In the genomic region with DNA sequence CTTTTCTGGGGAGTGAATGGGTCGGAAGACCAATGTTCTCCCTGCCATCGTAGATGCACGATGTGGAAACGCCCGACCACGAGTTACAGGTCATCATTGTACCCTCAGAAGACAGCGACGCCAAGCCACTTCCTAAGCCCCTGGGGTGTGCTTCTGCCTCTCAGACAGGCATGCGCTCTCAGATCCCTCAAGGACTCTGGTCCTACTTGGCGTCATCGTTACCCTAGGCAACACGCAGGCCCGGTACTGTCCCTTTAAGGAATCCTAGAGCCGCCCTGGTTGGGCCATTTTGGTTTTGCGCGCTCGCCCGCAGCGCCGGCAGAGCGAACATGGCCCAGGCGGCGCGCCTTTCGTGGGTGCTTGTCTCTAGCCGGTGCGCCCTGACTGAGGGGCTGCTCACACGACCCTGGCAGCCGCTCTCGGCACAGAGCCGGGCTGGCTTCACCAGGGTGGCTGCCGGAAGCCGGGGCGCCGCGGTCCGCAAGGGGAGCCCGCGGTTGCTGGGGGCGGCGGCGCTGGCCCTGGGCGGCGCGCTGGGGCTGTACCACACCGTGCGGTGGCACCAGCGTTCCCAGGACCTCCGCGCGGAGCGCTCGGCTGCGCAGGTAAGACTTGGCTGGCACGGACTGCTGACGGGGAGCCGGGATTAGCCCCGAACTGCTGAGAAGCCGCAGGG, we compare ENCODE assay signal across 8 mouse cellular contexts. TPM values are rescaled to one million over a fixed set of nuclear protein-coding genes. Genes with fewer than 3 reads are reported as not detected.
DNase-seq lines count a peak whose midpoint lies in the region; ATAC-seq and TF ChIP-seq lines count a peak whose summit lies in the region.

No protein-coding gene starts in this region.

- H3K4me1 ChIP-seq in hindbrain, embryonic 11.5 days (replicated peaks; ENCODE audit: control insufficient read depth, insufficient read depth, low read length) = peaks cover 4% of the 10 kb centered on the region; the same call in 1 of the 2 replicates
- H3K4me1 ChIP-seq in lung, embryonic 16.5 days (replicated peaks; ENCODE audit: control insufficient read depth, insufficient read depth, low read length) = peaks cover 13% of the 10 kb centered on the region
- peaks cover 15% of the 10 kb centered on the region for H3K4me1 ChIP-seq in thymus, adult 2 months (replicated peaks; ENCODE audit: control insufficient read depth, insufficient read depth, low read length)

- peak overlapping the region; percentile 57 for H3K4me2 ChIP-seq in hindbrain, embryonic 11.5 days (replicated peaks; ENCODE audit: low read depth, low read length)
- H3K4me2 ChIP-seq in lung, embryonic 16.5 days (ENCODE audit: low read depth, low read length) = peak overlapping the region; percentile 97

- 0 out of 2 replicates have a peak, but pooled peaks have one; percentile 12 for TF ChIP-seq CTCF in thymus, adult 2 months (IDR thresholded peaks at IDR 0.05; ENCODE audit: borderline replicate concordance, control insufficient read depth, extremely low read depth, insufficient read depth, low read length, poor library complexity)

- DNase-seq in Muller cell, postnatal 12 days (ENCODE audit: inconsistent ontology term) = peak; percentile 97
- peak; percentile 91 for DNase-seq in cerebellum, adult 9-10 months
- DNase-seq in hindbrain, embryonic 11.5 days (ENCODE audit: low spot score) = peak; percentile 89
- DNase-seq in layer of hippocampus, adult 9-11 months = peak; percentile 96
- peak; percentile 89 for DNase-seq in ovary, adult 18-20 months (ENCODE audit: low spot score)
- DNase-seq in thymus, adult 2 months = peak; percentile 77

- no peaks in the 10 kb centered on the region for H3K27me3 ChIP-seq in hindbrain, embryonic 11.5 days (ENCODE audit: control insufficient read depth, insufficient read depth, low read length)
- H3K27me3 ChIP-seq in lung, embryonic 16.5 days (ENCODE audit: control insufficient read depth, insufficient read depth, low read depth, low read length) = no peaks in the 10 kb centered on the region
- H3K27me3 ChIP-seq in thymus, adult 2 months (ENCODE audit: control insufficient read depth, insufficient read depth, low read length) = no peaks in the 10 kb centered on the region

- H3K4me3 ChIP-seq in hindbrain, embryonic 11.5 days (ENCODE audit: low read depth, low read length) = peak overlapping the region; percentile 89
- peak overlapping the region; percentile 70 for H3K4me3 ChIP-seq in lung, embryonic 16.5 days (ENCODE audit: low read length)
- peak overlapping the region; percentile 85 for H3K4me3 ChIP-seq in thymus, adult 2 months (ENCODE audit: control insufficient read depth, insufficient read depth, low read length)

- WGBS in hindbrain, embryonic 11.5 days = 0% methylated on average over 58 of the region's 59 CpGs
- under 1% methylated on average over 59 of the region's 59 CpGs for WGBS in lung, embryonic 16.5 days
- WGBS in thymus, adult 2 months = under 1% methylated on average over 59 of the region's 59 CpGs

- peak overlapping the region; percentile 70 for H3K27ac ChIP-seq in hindbrain, embryonic 11.5 days (ENCODE audit: low read depth, low read length)
- peak overlapping the region; percentile 96 for H3K27ac ChIP-seq in lung, embryonic 16.5 days (ENCODE audit: low read length)
- H3K27ac ChIP-seq in thymus, adult 2 months (ENCODE audit: control insufficient read depth, insufficient read depth, low read length) = peak overlapping the region; percentile 30; the same call in 1 of the 2 replicates

- H3K9ac ChIP-seq in hindbrain, embryonic 11.5 days (ENCODE audit: low read depth, low read length) = peak overlapping the region; percentile 86
- H3K9ac ChIP-seq in lung, embryonic 16.5 days (ENCODE audit: low read length) = peak overlapping the region; percentile 77

- no peak for TF ChIP-seq POLR2A in thymus, adult 2 months (IDR thresholded peaks at IDR 0.05; ENCODE audit: control insufficient read depth, extremely low read depth, insufficient read depth, low read length, poor library complexity)

- H3K9me3 ChIP-seq in hindbrain, embryonic 11.5 days (ENCODE audit: control insufficient read depth, low read length) = no peaks in the 10 kb centered on the region
- no peaks in the 10 kb centered on the region for H3K9me3 ChIP-seq in lung, embryonic 16.5 days (ENCODE audit: control insufficient read depth, low read length)

- H3K36me3 ChIP-seq in hindbrain, embryonic 11.5 days (ENCODE audit: control insufficient read depth, insufficient read depth, low read length) = no peaks in the 10 kb centered on the region
- H3K36me3 ChIP-seq in lung, embryonic 16.5 days (ENCODE audit: control insufficient read depth, insufficient read depth, low read length) = peaks cover 2% of the 10 kb centered on the region; the same call in 1 of the 2 replicates
- H3K36me3 ChIP-seq in thymus, adult 2 months (ENCODE audit: control insufficient read depth, insufficient read depth, low read length) = no peaks in the 10 kb centered on the region

- ATAC-seq in frontal cortex, adult (ENCODE audit: low TSS enrichment) = peak; percentile 93
- ATAC-seq in hindbrain, embryonic 11.5 days (ENCODE audit: low FRiP score) = peak; percentile 97
- ATAC-seq in lung, embryonic 16.5 days (ENCODE audit: low read depth) = peak; percentile 95

RNA-seq across cellular contexts. Expression of a gene that starts 0.4 kb away (rescaled TPM):
- 30.2 and 30.8 TPM in 2 replicates for polyA plus RNA-seq in hindbrain, embryonic 11.5 days (2014; fragmentation: Nextera tagmentation; extraction: Ambion mirVana)
- 20.6 and 23.9 TPM in 2 replicates for polyA plus RNA-seq in lung, embryonic 16.5 days (2015; fragmentation: Nextera tagmentation; extraction: Ambion mirVana)
- 17.9 and 24.7 TPM in 2 replicates for polyA plus RNA-seq in thymus, adult 2 months (2012; rRNA removed)

RNA-seq across cellular contexts. Expression of a gene that starts 8.0 kb away (rescaled TPM):
- 0.19 TPM in 1 of 2 replicates, not detected in the other for polyA plus RNA-seq in hindbrain, embryonic 11.5 days (2014; fragmentation: Nextera tagmentation; extraction: Ambion mirVana)
- 1.8 and 5.6 TPM in 2 replicates for polyA plus RNA-seq in lung, embryonic 16.5 days (2015; fragmentation: Nextera tagmentation; extraction: Ambion mirVana)
- 23.8 and 27.3 TPM in 2 replicates for polyA plus RNA-seq in thymus, adult 2 months (2012; rRNA removed)

RNA-seq across cellular contexts. Expression of a gene that starts 14.3 kb away (rescaled TPM):
- 62.1 and 62.7 TPM in 2 replicates for polyA plus RNA-seq in hindbrain, embryonic 11.5 days (2014; fragmentation: Nextera tagmentation; extraction: Ambion mirVana)
- polyA plus RNA-seq in lung, embryonic 16.5 days (2015; fragmentation: Nextera tagmentation; extraction: Ambion mirVana) = 34.0 and 36.4 TPM in 2 replicates
- polyA plus RNA-seq in thymus, adult 2 months (2012; rRNA removed) = 192 and 257 TPM in 2 replicates

RNA-seq across cellular contexts. Expression of a gene that starts 42.9 kb away (rescaled TPM):
- 17.4 and 22.6 TPM in 2 replicates for polyA plus RNA-seq in hindbrain, embryonic 11.5 days (2014; fragmentation: Nextera tagmentation; extraction: Ambion mirVana)
- polyA plus RNA-seq in lung, embryonic 16.5 days (2015; fragmentation: Nextera tagmentation; extraction: Ambion mirVana) = 5.7 and 5.9 TPM in 2 replicates
- polyA plus RNA-seq in thymus, adult 2 months (2012; rRNA removed) = 10.7 and 12.1 TPM in 2 replicates

RNA-seq across cellular contexts. Expression of a gene that starts 44.0 kb away (rescaled TPM):
- polyA plus RNA-seq in hindbrain, embryonic 11.5 days (2014; fragmentation: Nextera tagmentation; extraction: Ambion mirVana) = 42.4 and 49.0 TPM in 2 replicates
- 46.1 and 50.7 TPM in 2 replicates for polyA plus RNA-seq in lung, embryonic 16.5 days (2015; fragmentation: Nextera tagmentation; extraction: Ambion mirVana)
- polyA plus RNA-seq in thymus, adult 2 months (2012; rRNA removed) = 517 and 528 TPM in 2 replicates

Comparison
In these comparisons a context has a peak if more than half of its experiments do, and no peak if none do; other contexts are left out.
1. Peak in every context shown above with its lines: DNase-seq, ATAC-seq, H3K4me3 ChIP-seq and H3K27ac ChIP-seq.
2. H3K27ac ChIP-seq: peak in every context shown above with its lines; median percentile 96 in lung, embryonic 16.5 days; 70 in hindbrain, embryonic 11.5 days; 30 in thymus, adult 2 months.